ENCODE assay signal across 28 mouse cellular contexts in genomic region chr10:95665426-95665990, GRCm38 (mm10). TPM values are rescaled to one million over a fixed set of nuclear protein-coding genes. Genes with fewer than 3 reads are reported as not detected.
DNase-seq lines count a peak whose midpoint lies in the region; TF ChIP-seq lines count a peak whose summit lies in the region.
"Had no signal": no experiment of that assay in that cellular context is flagged by ENCODE, and none has a peak within 500 bp of the region (broad histone marks: within the 10 kb centered on the region; RNA-seq: fewer than 3 reads in every experiment).

No protein-coding gene starts in this region.

- peak; percentile 87 for DNase-seq in gastrocnemius, adult 2 months
- DNase-seq in gastrocnemius, postnatal 4 days (ENCODE audit: low spot score in 2 of 2), result no peak
- DNase-seq in ZHBTc4 (ENCODE audit: low read depth, low spot score), result peak; percentile 38
- peak; percentile 62 to 80 for DNase-seq in gastrocnemius, adult 8-10 months (ENCODE audit: low spot score in 2 of 2)
- DNase-seq in skeletal muscle tissue, adult 2 months (ENCODE audit: low read depth, low spot score), result peak; percentile 94
- no peak for DNase-seq in ovary, adult 18-20 months (ENCODE audit: low spot score)
- DNase-seq in cerebellum, adult 9-11 months, result no peak
- DNase-seq: cerebellum, adult 11 months; cerebellum, postnatal 10 days; heart, adult 18-20 months; heart, postnatal 36 days; kidney, adult 8-10 months; layer of hippocampus, postnatal 36 days; liver, postnatal 0 days; midbrain, embryonic 14.5 days; right cerebral cortex, postnatal 4 days; thymus, adult 18-20 months; thymus, postnatal 36 days had no signal

- H3K4me3 ChIP-seq in gastrocnemius, adult 2 months, result no peak overlapping the region
- H3K4me3 ChIP-seq: embryonic facial prominence, embryonic 15.5 days; heart, embryonic 15.5 days; hindbrain, embryonic 13.5 days; layer of hippocampus, adult 2 months; limb, embryonic 12.5 days; neural tube, embryonic 12.5 days; stomach, embryonic 15.5 days had no signal

- peak overlapping the region; percentile 83 for H3K27ac ChIP-seq in gastrocnemius, adult 2 months
- H3K27ac ChIP-seq: embryonic facial prominence, embryonic 15.5 days; heart, embryonic 15.5 days; hindbrain, embryonic 13.5 days; layer of hippocampus, adult 2 months; limb, embryonic 12.5 days; macrophage; neural tube, embryonic 12.5 days; stomach, embryonic 15.5 days had no signal

- TF ChIP-seq CTCF in gastrocnemius, adult 2 months (IDR thresholded peaks at IDR 0.05), result no peak

- intact Hi-C loops in gastrocnemius, adult 2 months (cut with DNase I), result loop anchor here (5.0 kb wide), 1 partner anchor 107 kb away; no protein-coding TSS in a partner anchor

RNA-seq across cellular contexts. Expression of gene Anapc15-ps, which starts 7.7 kb away (rescaled TPM):
- not detected for total RNA-seq in gastrocnemius, adult 2 months (2021)
- not detected for total RNA-seq in gastrocnemius, postnatal 4 days (2021)
- total RNA-seq in gastrocnemius, adult 8-10 months (2022), result not detected
- total RNA-seq: adrenal gland, postnatal 4 days; heart, adult 18-20 months; heart, postnatal 36 days; layer of hippocampus, adult 2 months; layer of hippocampus, postnatal 36 days; left cerebral cortex, postnatal 14 days had no signal

Comparison
In these comparisons a context has a peak if more than half of its experiments do, and no peak if none do; other contexts are left out.
1. DNase-seq: peak in gastrocnemius, adult 2 months (single experiment), ZHBTc4 (single experiment), gastrocnemius, adult 8-10 months (2 of 2) and skeletal muscle tissue, adult 2 months (single experiment); none in gastrocnemius, postnatal 4 days (0 of 2), ovary, adult 18-20 months (single experiment) and cerebellum, adult 9-11 months (single experiment).